In genomic region chr12:70937150-70937549, GRCm38 (mm10) we compare ENCODE assay signal across 8 mouse cellular contexts. TPM values are rescaled to one million over a fixed set of nuclear protein-coding genes. Genes with fewer than 3 reads are reported as not detected.
DNase-seq lines count a peak whose midpoint lies in the region; ATAC-seq and TF ChIP-seq lines count a peak whose summit lies in the region.

No protein-coding gene starts in this region.

- peak overlapping the region; percentile 43; the same call in 1 of the 2 replicates for H3K27ac ChIP-seq in bone marrow, adult 2 months (ENCODE audit: control insufficient read depth, insufficient read depth, low read depth, low read length, poor library complexity)
- peak overlapping the region; percentile 88 for H3K27ac ChIP-seq in forebrain, postnatal 0 days (ENCODE audit: low read depth, low read length)
- H3K27ac ChIP-seq in midbrain, embryonic 15.5 days, result peak overlapping the region; percentile 86

- peak; percentile 25 to 41 for DNase-seq in left cerebral cortex, postnatal 14 days (ENCODE audit: low spot score in 2 of 2)
- DNase-seq in left cerebral cortex, adult 8-10 months (ENCODE audit: low spot score in 2 of 2), result no peak
- no peak for DNase-seq in forebrain, postnatal 0 days
- DNase-seq in kidney, postnatal 14 days, result peak; percentile 16
- DNase-seq in gastrocnemius, postnatal 25 days, result no peak
- no peak for DNase-seq in gastrocnemius, postnatal 36 days

- H3K9ac ChIP-seq in forebrain, postnatal 0 days, result peak overlapping the region; percentile 93
- H3K9ac ChIP-seq in midbrain, embryonic 15.5 days, result peak overlapping the region; percentile 85

- no peak for TF ChIP-seq CTCF in bone marrow, adult 2 months (IDR thresholded peaks at IDR 0.05; ENCODE audit: control insufficient read depth, insufficient read depth, low read length)
- TF ChIP-seq CTCF in forebrain, postnatal 0 days (IDR thresholded peaks at IDR 0.05; ENCODE audit: low read depth), result no peak

- 28% methylated on average over 10 of the region's 12 CpGs for WGBS in bone marrow, adult 2 months
- WGBS in forebrain, postnatal 0 days, result 12% methylated on average over 8 of the region's 12 CpGs
- WGBS in midbrain, embryonic 15.5 days, result 19% methylated on average over 10 of the region's 12 CpGs

- no peaks in the 10 kb centered on the region for H3K27me3 ChIP-seq in forebrain, postnatal 0 days (ENCODE audit: insufficient read depth, low read length)
- H3K27me3 ChIP-seq in midbrain, embryonic 15.5 days (replicated peaks), result no peaks in the 10 kb centered on the region

- peak overlapping the region; percentile 68 for H3K4me2 ChIP-seq in forebrain, postnatal 0 days (ENCODE audit: low read depth)
- H3K4me2 ChIP-seq in midbrain, embryonic 15.5 days, result peak overlapping the region; percentile 61

- H3K4me3 ChIP-seq in bone marrow, adult 2 months (replicated peaks; ENCODE audit: control insufficient read depth, low read depth, low read length), result peak overlapping the region; percentile 92
- H3K4me3 ChIP-seq in forebrain, postnatal 0 days (ENCODE audit: low read depth, low read length), result peak overlapping the region; percentile 93
- H3K4me3 ChIP-seq in midbrain, embryonic 15.5 days, result peak overlapping the region; percentile 83

- intact Hi-C loops in left cerebral cortex, postnatal 14 days (cut with DNase I), result no loop called here
- intact Hi-C loops in gastrocnemius, postnatal 36 days (cut with DNase I), result no loop called here

- ATAC-seq in forebrain, postnatal 0 days, result peak; percentile 28
- ATAC-seq in midbrain, embryonic 15.5 days (replicated peaks), result peak; percentile 38

- no peaks in the 10 kb centered on the region for H3K36me3 ChIP-seq in forebrain, postnatal 0 days (ENCODE audit: insufficient read depth)
- H3K36me3 ChIP-seq in midbrain, embryonic 15.5 days (replicated peaks), result 0 out of 2 replicates have a peak, but pooled peaks cover 2% of the 10 kb centered on the region

- TF ChIP-seq POLR2A in bone marrow, adult 2 months (IDR thresholded peaks at IDR 0.05; ENCODE audit: borderline replicate concordance, control insufficient read depth, low read depth, low read length), result no peak

- no peaks in the 10 kb centered on the region; the same call in 1 of the 2 replicates for H3K4me1 ChIP-seq in bone marrow, adult 2 months (ENCODE audit: control insufficient read depth, insufficient read depth, low read length)
- no peaks in the 10 kb centered on the region for H3K4me1 ChIP-seq in forebrain, postnatal 0 days (ENCODE audit: insufficient read depth)
- H3K4me1 ChIP-seq in midbrain, embryonic 15.5 days, result peaks cover 12% of the 10 kb centered on the region

- no peaks in the 10 kb centered on the region for H3K9me3 ChIP-seq in forebrain, postnatal 0 days (ENCODE audit: low read length)
- no peaks in the 10 kb centered on the region for H3K9me3 ChIP-seq in midbrain, embryonic 15.5 days

RNA-seq across cellular contexts. Expression of gene Actr10, which starts 0.5 kb away (rescaled TPM):
- total RNA-seq in left cerebral cortex, postnatal 14 days (2021), result 100 to 1,000 TPM; 174 to 177 TPM
- 100 to 1,000 TPM; 149 to 186 (median 172) TPM for total RNA-seq in left cerebral cortex, adult 8-10 months (2022)
- polyA plus RNA-seq in bone marrow, adult 2 months (2011; ENCODE audit: insufficient read depth, insufficient read length, low replicate concordance, missing spikeins), result 35.6 and 59.6 TPM in 2 replicates
- 105 and 112 TPM in 2 replicates for total RNA-seq in forebrain, postnatal 0 days (2014; rRNA removed)
- polyA plus RNA-seq in forebrain, postnatal 0 days (2015; fragmentation: Nextera tagmentation; extraction: Ambion mirVana), result 196 and 282 TPM in 2 replicates
- 180 and 195 TPM in 2 replicates for polyA plus RNA-seq in midbrain, embryonic 15.5 days (2015; fragmentation: Nextera tagmentation; extraction: Ambion mirVana)
- 10 to 100 TPM; 84.6 to 87.0 TPM for total RNA-seq in gastrocnemius, postnatal 25 days (2021)
- total RNA-seq in gastrocnemius, postnatal 36 days (2021), result 10 to 100 TPM; 88.1 to 92.1 TPM

RNA-seq across cellular contexts. Expression of gene Psma3, which starts 37.3 kb away (rescaled TPM):
- 100 to 1,000 TPM; 206 to 223 TPM for total RNA-seq in left cerebral cortex, postnatal 14 days (2021)
- total RNA-seq in left cerebral cortex, adult 8-10 months (2022), result 100 to 1,000 TPM; 192 to 221 (median 205) TPM
- polyA plus RNA-seq in bone marrow, adult 2 months (2011; ENCODE audit: insufficient read depth, insufficient read length, low replicate concordance, missing spikeins), result 142 and 186 TPM in 2 replicates
- total RNA-seq in forebrain, postnatal 0 days (2014; rRNA removed), result 207 and 225 TPM in 2 replicates
- polyA plus RNA-seq in forebrain, postnatal 0 days (2015; fragmentation: Nextera tagmentation; extraction: Ambion mirVana), result 605 and 698 TPM in 2 replicates
- polyA plus RNA-seq in midbrain, embryonic 15.5 days (2015; fragmentation: Nextera tagmentation; extraction: Ambion mirVana), result 495 and 513 TPM in 2 replicates
- total RNA-seq in gastrocnemius, postnatal 25 days (2021), result 100 to 1,000 TPM; 326 to 347 TPM
- 100 to 1,000 TPM; 278 to 296 TPM for total RNA-seq in gastrocnemius, postnatal 36 days (2021)

Comparison
In these comparisons a context has a peak if more than half of its experiments do, and no peak if none do; other contexts are left out.
1. DNase-seq: peak in left cerebral cortex, postnatal 14 days (2 of 2) and kidney, postnatal 14 days (single experiment); none in left cerebral cortex, adult 8-10 months (0 of 2), forebrain, postnatal 0 days (single experiment), gastrocnemius, postnatal 25 days (single experiment) and gastrocnemius, postnatal 36 days (0 of 2).
2. Peak in every context shown above with its lines, with median percentiles within 50 percentile points of each other: H3K27ac ChIP-seq and H3K4me3 ChIP-seq.